Mouse (Mus musculus) cerebellum, adult 2 months (tissue): ENCODE measurements around the gene Ntan1. TPM values are rescaled to one million over a fixed set of nuclear protein-coding genes. Genes with fewer than 3 reads are reported as not detected.

Experiments
- DNase-seq, 2 experiments: peaks; one replicate each; pipeline ENCODE4 v3.0.0; 2021
- H3K27ac ChIP-seq: fragments of 200-500 bp; 2 replicates; pipeline ENCODE4 v1.5.1; 2012; ENCODE audit warnings: low read length, control low read depth, inconsistent platforms; ENCODE audit not compliant: insufficient read depth
- H3K27me3 ChIP-seq: fragments of 200-500 bp; 2 replicates; pipeline ENCODE4 v1.6.1; 2012; ENCODE audit warnings: inconsistent platforms, mild to moderate bottlenecking, low read length, moderate library complexity; ENCODE audit not compliant: control insufficient read depth, insufficient read depth
- H3K4me1 ChIP-seq: fragments of 200-500 bp; 2 replicates; pipeline ENCODE4 v1.6.1; 2011; ENCODE audit warnings: low read length; ENCODE audit not compliant: control insufficient read depth, insufficient read depth
- H3K4me3 ChIP-seq: fragments of 200-500 bp; replicated peaks from 2 replicates; pipeline ENCODE3; 2011; ENCODE audit warnings: mild to moderate bottlenecking, low read depth, low read length, control low read depth; ENCODE audit not compliant: insufficient read depth
- CTCF ChIP-seq: fragments of 200-500 bp; IDR thresholded peaks from 2 replicates; pipeline ENCODE4 v1.5.1; 2011; ENCODE audit warnings: low read depth, mild to moderate bottlenecking, control low read depth, low read length, moderate library complexity, borderline replicate concordance; ENCODE audit not compliant: insufficient read depth
- POLR2A ChIP-seq: fragments of 200-500 bp; IDR thresholded peaks from 2 replicates; pipeline ENCODE4 v1.6.1; 2011; ENCODE audit warnings: low read length, control low read depth, borderline replicate concordance; ENCODE audit not compliant: insufficient read depth
- WGBS: fragments of 180-500 bp; shearing (Covaris S2); methylation state at CpG from one replicate; pipeline ENCODE4 v1.1.7; 2018; 5-methylcytosine and 5-hydroxymethylcytosine counted together
- polyA plus RNA-seq: library from polyadenylated mRNA; depleted of rRNA; stranded (reverse); fragments of >200 nt; gene quantifications from 2 replicates; pipeline ENCODE4 v1.2.3, GENCODE M21; 2012; rRNA removed

Ntan1 gene
- polyA plus RNA-seq, 1 experiment: 121 TPM

- Histone ChIP-seq H3K27me3 (no peaks in the 10 kb centered on the region), H3K27ac (peak overlapping the region; percentile 15; the same call in 1 of the 2 replicates), H3K4me3 (no peak overlapping the region), H3K4me1 (no peaks in the 10 kb centered on the region)
- TF ChIP-seq POLR2A: no peak
- no peak for TF ChIP-seq CTCF
- WGBS: 29% methylated on average over 42 of the region's 42 CpGs
- peak in 1 of 2 experiments; percentile 5 for DNase-seq
Observed at GRCm38 (mm10) chr16:13867910-13868514, 49.4 kb downstream of the Ntan1 start.

DNA sequence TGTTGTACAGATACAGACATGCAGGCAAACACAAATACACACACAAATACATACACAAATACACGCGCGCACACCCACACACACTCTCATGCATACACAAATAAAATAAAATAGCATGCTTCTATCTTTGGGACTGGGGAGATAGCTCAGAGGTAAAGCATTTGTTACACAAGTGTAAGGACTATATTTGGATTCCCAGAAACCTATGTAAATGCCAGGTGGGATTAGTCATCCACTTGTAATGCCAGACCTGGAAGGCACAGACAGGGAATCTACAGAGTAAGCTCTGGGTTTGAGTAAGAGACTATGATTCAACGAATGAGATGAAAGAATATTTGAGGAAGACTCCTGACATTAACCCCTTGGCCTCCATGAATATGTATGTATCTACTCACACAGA, 56.8 kb downstream of the Ntan1 start:
- 74% methylated on average over 4 of the region's 4 CpGs for WGBS
- Histone ChIP-seq H3K4me1 (no peaks in the 10 kb centered on the region; the same call in 1 of the 2 replicates), H3K27me3 (no peaks in the 10 kb centered on the region), H3K27ac (no peak overlapping the region; the same call in 1 of the 2 replicates), H3K4me3 (no peak overlapping the region)
- no peak for TF ChIP-seq POLR2A
- TF ChIP-seq CTCF: no peak
- peak in 1 of 2 experiments; percentile 74 for DNase-seq

DNA sequence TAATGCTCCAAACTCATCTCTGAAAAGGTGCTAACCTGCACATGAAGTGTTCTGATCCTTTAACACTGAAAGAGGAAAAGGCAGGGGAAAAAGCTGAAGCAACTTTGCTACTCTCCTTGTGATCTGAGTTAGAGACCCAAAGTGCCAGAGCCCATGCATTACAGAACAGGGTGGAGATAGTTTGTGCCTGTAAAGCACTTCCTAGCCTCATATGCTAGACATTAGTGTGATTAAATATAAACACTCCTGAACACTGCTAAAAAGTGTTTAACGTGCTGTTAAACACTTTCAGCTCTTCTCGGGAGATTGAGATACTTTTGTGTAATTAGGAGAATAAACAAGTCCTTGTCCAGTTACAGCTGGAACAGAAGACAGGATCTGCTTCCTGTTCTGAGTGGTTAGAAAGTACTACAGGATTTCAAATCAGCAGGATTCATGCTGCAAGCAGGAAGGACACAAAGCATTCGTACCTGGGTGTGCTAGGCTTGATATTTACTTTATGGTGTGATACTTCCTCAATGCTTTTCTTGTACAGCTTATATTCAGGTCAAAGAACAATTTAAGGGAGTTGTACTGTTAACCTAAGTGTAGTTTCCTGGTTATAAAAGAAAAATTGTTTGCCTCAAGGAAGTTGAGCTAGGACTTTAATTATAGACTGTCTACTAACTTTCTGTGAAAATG, 64.6 kb downstream of the Ntan1 start:
- Histone ChIP-seq H3K4me3 (no peak overlapping the region), H3K4me1 (no peaks in the 10 kb centered on the region), H3K27ac (no peak overlapping the region), H3K27me3 (no peaks in the 10 kb centered on the region)
- TF ChIP-seq CTCF (no peak), POLR2A (no peak)
- DNase-seq: no peak
- 76% methylated on average over 3 of the region's 3 CpGs for WGBS

Other genes starting within 250 kb of the Ntan1 start
- gene Parn, start 150.7 kb upstream of the Ntan1 start, polyA plus RNA-seq: 25.6 and 27.0 TPM in 2 replicates
- gene Bfar, start 147.0 kb upstream of the Ntan1 start, polyA plus RNA-seq: 45.1 and 45.3 TPM in 2 replicates
- gene 3110001I22Rik, start 146.9 kb upstream of the Ntan1 start, polyA plus RNA-seq: 2.6 and 3.1 TPM in 2 replicates
- gene Pla2g10, start 87.9 kb upstream of the Ntan1 start, polyA plus RNA-seq: not detected in 2 replicates
- 35.8 and 39.1 TPM in 2 replicates for gene Rrn3, start 38.1 kb upstream of the Ntan1 start, polyA plus RNA-seq
- 94.7 and 105 TPM in 2 replicates for gene Pdxdc1, start 84.3 kb downstream of the Ntan1 start, polyA plus RNA-seq
- 30.7 and 36.7 TPM in 2 replicates for gene Mpv17l, start 84.3 kb downstream of the Ntan1 start, polyA plus RNA-seq
- 154 and 162 TPM in 2 replicates for gene 2900011O08Rik, start 167.8 kb downstream of the Ntan1 start, polyA plus RNA-seq
- gene Ifitm7, start 168.0 kb downstream of the Ntan1 start, polyA plus RNA-seq: 0.70 and 1.1 TPM in 2 replicates